Mouse (Mus musculus) adrenal gland, adult 2 months (tissue): ENCODE measurements at regions not wholly inside any gene's neighbourhood (a gene's known extent, or its start where the extent isn't known, plus 50 kb on each side); places are given as distances from the start of the nearest gene placed in this dataset.
"Not testable (repeated sequence)": the region's sequence is repeated elsewhere in the genome, so short reads cannot be mapped to it uniquely, and the experiment has no call there.

Experiments
- DNase-seq: peaks from one replicate; pipeline ENCODE4 v3.0.0; 2021

DNA sequence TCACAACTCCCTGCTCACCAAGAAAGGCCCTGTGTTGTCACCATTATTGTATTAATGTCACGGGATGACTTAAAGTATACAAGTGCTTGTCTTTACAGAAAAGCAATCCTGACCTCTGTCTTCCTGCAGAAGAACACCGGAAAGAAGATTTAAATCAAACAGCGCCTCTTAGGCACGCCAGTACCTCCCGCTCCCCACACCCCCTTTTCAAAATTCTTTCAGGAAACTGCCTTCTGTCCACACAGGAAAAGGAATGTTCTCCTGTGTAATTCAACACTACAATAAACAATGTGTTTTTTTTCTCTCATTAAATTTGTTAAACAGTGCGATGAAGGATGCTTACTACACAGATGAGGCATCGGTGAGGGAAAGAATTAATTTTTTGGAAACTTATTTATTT lies 112.6 kb upstream of the Stt3b start:
- DNase-seq = no peak

DNA sequence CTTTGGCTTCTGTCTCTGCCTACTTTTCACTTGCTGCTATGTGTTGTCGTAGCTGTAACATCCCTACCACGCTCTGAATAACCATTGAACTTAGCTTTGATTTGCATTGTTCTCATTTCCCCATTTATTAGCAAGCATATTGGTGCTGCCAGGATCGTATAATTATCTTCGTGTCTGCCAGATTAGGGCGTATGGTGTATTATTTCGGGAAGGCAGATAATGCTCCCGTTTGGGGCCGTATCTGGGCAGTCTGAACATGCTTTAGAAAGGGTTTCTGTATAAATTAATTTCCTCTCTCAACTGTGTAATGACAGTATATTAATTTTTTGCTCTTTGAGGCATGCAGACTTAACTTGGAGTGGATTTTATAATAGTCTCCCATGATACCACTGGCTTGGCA lies 116.5 kb upstream of the Stt3b start:
- no peak for DNase-seq

DNA sequence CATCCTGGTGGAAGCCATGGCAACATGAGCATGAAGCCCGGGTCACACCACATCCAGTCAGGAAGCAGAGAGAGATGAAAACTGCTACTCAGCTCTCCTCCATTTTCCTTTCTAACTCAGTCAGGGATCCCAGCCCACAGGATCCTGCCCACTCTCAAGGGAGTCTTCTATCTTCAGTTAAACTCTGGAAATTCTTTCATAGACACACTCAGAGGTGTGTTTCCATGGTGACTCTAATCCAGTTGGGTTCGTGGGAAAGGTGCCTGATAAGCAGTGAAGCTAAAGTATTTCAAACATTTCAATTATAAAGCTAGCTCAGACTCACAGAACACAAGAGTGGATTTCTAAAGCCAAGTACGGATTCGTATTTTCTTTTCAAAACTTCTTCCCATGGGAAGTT lies 120.0 kb upstream of the Stt3b start:
- DNase-seq = no peak

DNA sequence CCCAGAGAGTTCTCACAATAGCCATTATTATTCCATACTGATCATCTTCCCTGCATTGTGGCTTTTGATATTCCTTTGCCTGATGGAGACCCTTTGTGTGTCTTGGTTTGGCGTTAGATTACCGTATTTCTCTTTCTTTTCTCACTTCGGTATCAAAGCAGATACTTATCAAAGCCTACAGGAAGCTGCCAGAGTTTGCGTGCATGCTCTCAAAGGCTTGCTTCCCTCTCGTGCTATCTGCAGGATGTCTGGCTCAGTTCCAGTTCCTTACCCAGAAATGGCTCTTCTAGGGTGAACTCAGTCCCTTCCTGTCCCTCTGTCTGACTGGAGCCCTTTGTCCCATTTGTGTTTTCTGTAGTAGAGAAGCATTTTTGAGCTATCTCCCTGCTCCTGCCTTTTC lies 124.5 kb upstream of the Stt3b start:
- no peak for DNase-seq

DNA sequence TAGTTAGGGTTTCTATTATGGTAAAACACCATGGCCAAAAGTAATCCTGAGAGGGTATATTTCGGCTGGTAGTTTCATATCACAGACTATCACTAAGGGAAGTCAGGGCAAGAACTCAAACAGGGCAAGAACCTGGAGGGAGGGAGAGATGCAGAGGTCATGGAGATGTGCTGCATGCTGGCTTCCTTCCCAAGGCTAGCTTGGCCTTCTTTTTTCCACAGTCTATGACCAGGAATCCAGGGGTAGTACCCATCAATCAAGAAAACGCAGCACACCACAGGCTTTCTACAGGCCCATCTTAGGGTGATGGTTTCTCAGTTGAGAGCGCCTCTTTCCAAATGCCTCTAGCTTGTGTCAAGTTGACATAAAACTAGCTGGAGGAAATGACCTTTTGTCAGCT lies 126.1 kb upstream of the Stt3b start:
- DNase-seq = peak; percentile 54

DNA sequence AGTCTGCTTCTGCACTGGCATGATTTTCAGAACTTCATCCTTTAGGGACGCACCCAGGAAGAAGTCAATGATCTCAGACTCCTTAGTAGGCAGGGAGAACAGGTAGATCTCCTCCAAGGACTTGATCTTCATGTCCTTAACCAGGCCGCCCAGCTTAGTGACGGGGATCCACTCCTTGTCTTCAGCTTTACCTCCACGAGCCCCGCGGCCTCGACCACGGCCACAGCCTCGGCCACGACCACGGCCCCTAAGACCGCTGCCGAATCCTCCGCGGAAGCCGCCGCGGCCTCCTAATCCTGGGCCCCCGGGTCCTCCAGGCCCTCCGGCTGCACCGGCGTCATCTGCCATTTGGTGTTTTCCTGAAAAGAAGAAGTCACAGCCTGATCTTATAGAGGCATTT lies 128.0 kb upstream of the Stt3b start:
- DNase-seq = not testable (repeated sequence)

DNA sequence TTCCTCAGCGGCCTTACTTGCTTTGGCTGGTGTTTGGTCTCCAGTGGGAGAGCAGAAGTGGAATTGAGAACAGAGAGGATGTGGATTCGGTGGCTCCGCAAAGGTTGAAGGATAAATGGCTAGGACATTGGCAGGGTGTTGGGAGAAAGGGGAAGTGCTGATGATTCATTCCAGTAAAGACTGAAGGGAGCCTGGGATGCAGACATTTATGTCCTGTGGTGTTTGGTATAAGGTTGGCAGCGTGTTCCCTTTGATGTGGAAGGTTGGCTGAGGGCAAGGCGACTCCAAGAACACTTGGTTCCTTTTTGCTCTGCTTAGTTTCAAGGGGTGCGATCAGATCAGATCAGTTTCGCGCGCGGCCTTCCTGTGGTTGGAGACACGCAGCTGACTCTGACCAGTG lies 136.5 kb upstream of the Stt3b start:
- no peak for DNase-seq

DNA sequence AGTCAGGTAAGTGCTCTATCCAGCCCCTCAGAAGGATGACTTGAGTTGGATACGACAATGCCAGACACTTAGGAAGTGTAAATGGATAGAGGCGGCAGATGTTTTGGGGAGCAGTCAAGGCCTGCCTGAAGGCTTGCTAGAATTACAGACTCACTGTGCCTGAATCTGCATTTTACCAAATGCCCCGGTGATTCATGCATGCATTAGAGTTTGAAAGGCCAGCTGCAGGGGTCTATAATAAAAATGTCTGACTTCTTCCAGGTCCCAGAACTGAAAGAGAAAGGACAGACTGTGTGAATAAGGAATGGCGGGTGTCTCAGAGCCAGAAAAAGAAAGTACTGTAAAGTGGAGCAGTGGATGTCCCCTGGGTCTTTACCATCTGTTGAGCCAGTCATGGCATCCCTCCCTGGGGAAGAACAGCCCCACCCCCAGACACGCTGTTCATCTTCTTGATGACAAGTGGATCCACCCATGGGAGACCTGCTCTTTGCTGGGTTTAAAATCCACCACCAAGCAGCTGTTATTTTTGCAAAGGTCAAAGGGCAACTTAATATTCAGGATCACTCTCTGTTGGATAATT lies 140.6 kb upstream of the Stt3b start:
- DNase-seq = no peak

DNA sequence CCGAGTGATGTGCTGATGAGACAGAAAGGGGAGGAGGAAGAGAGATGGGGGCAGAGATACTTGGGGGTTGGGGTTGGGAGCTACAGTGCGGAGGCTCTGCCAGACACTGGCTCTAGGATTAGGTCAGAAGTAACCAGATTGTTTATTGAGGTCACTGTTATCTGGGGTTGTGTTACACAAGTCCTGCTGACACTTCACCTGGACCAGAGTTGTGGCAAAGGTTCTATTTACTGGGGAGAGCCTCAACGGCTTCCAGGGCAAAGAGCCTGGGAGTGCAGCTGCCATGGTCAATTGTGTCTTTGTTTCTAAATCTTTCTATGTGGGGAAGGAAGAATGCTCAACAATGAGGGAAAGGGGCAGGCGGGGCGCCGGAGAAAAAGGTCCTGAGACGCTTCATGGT lies 144.6 kb upstream of the Stt3b start:
- DNase-seq = no peak

DNA sequence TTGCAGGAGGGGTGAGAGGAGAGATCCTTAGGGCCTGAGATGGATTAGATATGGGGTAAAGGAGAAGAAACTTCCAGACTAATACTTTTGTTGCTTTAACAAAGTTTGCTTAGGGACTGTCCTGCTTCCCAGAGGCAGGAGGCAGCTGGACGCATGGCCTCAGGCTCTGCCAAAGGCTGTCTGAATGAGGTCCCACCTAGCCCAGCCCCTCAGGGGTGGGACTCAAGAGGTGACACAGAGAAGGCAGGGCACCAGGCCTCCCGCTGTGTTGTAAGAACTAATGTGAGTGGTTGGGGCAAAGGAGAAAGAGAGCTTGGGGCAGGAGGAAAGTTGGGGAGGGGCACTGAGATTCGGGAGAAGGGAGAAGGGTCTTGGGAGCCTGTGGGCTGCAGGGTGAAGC lies 145.9 kb upstream of the Stt3b start:
- no peak for DNase-seq

DNA sequence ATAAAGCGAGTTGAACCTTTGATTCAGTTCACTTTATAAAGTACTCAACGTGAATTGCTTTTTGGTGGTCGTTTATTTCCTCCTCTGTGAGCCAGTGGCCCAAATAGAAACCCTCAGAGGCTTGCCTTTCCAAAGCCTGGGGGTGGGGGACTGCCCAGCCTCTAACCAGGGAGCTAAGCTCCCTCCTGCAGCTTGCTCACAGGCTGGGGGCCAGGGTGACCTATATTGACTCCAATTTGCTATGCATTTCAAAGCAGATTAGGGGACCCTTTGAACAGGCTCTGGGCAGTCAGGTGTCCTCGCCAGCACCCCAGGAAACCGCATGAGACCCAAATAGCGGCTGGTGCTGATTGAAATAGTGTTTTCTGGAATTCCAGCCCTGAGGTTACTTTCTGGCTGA lies 146.4 kb upstream of the Stt3b start:
- DNase-seq = no peak

DNA sequence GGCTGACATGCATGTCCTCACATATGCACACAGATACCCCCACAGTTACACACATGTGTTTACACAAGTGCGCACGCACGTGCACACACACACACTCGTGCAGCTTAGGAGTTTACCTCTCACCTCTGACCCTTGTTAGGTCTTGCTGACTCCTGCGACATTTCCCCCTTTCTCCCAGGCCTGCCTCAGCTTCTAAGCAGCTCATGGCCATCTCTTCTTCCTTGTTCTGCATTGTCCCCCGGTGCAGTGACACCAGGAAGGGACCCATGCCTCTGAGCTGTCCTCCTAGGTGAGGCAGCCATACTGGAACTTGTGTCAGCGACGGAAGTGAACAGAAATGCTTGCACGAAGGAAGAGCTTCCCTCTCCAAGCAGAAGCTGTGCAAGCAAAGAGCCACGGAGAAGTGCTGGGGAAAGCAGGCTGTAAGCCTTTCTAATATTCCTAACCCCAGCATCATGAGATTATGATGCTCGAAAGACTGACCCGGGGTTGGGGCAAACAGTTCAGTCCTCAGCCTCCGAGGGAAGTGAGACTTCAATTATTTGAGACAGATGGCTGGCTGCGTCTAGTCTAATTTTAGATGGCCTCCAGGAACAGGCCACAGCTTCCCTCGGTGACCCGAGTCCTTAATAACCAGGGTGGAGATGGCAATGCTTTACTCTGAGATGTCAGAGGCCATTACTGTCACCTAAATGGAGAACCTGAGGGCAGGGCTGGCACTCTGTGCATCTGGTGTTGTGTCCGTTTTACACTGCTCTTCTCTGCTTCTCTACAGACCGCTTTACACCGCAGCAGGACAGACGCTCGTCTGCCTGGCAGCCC lies 147.9 kb upstream of the Stt3b start:
- DNase-seq = no peak

DNA sequence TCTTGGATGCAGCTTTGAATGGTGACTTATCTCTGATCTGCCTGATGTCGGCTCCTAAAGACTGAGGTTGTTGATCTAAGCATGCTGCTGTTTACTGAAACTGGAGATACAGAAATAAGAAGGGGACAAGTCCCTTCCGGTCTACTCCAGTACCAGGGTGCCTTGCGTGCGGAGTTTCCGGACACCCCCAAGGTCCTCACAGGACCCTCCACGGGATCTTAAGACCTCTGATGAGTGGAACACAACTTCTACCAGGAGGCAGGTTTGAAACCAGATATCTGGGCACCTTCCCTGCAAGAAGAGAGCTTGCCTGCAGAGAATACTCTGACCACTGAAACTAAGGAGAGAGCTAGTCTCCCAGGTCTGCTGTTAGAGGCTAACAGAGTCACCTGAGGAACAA lies 148.9 kb upstream of the Stt3b start:
- DNase-seq = not testable (repeated sequence)

DNA sequence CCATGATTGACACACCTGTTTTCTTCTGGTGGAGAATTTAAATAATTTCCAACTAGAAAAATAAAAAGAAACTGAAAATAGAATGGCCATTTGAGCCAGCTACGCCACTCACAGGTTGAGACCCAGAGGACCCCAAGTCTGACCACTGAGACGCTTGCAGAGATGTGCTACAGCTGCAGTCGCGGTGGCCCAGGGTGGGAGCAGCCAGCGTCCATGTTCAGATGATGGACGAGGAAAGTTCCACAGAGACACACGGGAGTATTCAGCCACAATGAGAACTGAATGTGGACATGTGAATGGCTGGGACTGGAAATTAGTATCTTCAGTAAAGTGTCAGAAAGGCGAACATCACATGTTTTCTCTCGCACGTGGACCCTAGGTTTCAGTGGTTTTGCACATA lies 155.1 kb upstream of the Stt3b start:
- no peak for DNase-seq

DNA sequence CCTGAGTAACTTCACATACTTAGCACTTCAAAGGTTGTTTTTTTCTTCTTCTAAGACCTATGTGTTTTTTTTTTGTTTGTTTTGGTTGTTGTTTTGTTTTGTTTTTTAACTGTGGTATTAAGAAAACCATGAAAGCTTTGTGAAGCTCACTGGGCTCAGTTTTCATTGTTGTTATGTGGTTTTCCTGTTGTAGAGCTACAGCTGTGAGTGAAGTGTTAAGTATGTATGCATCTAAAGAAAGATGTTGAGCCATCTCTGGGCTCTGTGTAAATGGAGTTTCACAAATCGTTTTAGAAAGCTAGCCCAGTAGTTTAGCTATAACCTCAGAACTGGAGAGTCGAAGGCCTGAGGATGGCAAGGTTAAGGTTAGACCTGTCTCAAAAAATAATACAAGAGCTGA lies 158.4 kb upstream of the Stt3b start:
- no peak for DNase-seq

DNA sequence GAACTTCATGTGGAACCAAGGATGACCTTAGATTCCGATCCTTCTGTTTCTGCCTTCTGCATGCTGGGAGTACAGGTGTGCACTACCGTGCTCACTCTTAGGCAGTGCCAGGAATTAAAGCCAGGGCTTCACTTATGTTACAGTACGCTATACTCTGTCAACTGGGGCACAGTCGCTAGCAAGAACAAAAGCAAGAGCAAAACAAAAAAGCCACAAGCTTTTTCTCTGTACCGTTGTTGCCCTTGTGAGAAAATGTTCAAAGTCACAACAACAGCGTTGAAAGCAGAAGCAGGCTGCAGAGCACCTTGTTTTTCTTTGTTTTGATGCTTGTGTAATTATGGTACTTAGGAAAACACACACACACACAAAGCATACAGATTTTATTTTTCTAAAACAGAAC lies 161.4 kb upstream of the Stt3b start:
- DNase-seq = no peak

DNA sequence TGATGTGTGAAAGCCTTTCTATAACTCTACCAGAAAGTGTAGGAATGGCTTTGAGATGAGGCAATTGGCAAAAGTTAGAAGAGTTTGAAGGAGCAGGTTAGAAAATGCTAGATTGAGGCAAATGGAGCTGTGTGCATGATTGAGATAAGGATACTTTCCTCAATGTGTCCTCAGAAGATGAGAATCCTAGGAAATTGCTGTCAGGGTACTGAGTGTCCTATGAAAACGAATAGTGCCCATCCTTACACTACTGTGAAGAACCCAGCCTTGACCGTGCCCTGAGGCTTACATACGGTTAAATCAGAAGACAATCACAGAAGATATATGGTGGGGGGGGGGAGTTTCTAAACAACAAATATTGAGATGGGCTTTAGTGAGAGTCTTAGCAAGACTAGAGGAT lies 162.8 kb upstream of the Stt3b start:
- no peak for DNase-seq

DNA sequence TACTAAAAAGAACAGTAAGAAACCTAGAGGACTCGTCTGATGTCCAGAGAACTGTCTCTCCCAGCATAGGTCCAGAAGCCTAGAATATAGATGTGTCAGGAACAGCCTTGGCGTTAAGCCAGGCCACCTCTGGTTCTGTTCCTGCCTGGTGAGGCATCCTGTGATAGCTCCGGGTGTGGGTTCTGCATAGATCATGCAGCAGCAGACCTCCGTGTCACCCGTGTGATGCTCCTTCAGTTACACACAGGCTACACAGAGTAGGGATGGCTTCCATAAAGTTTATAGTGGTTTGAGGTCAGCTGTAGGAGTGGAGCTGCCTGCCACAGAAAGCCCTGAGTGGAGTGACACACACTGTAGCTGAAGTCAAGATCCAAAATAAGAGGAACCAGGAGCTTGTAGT lies 163.6 kb upstream of the Stt3b start:
- DNase-seq = no peak

DNA sequence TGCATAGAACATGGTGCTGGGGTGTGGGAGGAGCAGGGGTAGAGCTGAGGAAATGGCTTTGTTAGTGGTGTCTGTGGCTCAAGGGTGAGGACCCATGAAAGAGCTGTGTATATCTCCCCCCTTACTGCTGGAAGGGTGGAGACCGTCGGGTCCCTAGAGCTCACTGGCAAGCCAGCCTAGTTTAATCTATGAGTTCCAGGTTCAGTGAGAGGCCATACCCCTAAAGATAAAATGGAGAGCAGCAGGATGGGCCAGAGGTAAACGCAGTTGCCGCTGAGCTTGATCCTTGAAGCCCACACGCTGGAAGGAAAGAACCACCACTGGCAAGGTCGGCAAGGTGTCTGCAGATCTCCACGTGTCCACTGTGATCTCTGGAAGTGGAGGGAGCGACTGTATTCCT lies 164.1 kb upstream of the Stt3b start:
- no peak for DNase-seq

DNA sequence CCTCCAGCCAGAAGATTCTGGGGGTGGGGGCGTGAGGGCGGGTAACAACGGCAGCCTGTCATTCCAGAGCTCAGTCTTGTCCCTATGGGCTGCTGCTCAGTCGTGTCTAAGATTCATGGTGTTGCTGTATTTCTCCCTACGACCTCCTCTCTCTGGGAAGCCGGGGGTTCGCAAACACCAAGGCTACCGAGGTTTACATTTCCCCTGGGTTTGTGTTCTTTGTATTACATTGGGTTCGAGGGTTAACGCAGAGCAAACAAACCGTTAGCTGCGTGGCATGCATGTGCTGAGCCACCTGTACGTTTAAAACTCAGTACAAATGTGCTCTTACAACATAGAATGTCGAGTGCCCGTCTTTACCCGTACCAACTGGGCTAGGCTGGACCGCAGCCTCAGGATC lies 166.0 kb upstream of the Stt3b start:
- no peak for DNase-seq

DNA sequence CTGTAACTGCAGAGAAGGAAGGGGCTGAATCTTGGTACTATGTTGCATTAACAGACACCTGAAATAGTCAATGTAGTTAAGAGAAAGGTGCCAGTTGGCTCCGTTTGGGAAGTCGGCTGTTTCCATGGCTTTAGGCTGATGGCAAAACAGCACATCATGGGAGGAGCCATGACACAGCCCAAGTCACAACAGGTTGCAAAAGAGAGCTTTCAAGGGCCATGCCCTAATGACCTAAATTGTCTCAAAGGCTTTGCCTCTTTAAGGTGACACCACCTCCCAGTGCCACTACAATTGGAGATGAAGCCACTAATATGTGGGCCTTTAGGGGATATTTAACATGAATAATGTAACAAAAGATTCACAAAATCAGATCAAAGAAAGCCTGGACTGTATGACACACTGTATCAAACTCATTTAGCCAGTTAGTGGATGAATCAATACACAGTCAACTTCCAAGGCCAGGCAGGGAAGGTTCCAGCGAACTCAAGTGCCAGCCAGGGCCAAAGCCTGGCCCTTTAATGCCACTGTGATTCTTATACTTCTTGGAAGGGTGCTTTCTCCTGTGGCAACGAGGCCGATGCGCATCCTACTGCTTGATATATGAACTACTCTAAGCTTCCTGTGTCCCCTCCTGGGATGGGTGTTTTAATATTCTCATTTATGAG lies 167.5 kb upstream of the Stt3b start:
- peak; percentile 73 for DNase-seq

DNA sequence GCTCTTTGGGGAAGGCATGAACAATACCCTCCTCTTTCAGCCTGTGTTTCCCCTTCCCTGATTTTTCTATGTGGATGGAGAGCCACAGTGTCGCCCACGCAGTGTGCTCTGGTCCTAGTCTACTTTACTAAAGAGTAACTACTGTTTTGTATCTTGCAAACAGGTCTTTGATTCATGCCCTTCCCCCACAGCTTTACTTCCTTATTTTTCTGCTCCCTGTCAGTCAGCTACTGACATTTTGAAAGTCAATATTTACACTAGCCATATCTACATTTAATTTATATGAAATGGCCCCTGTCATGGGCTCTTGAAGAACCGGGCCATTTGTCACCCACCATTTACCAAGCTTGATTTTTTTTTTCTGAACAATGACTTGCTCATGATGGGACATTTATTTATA lies 168.7 kb upstream of the Stt3b start:
- no peak for DNase-seq

DNA sequence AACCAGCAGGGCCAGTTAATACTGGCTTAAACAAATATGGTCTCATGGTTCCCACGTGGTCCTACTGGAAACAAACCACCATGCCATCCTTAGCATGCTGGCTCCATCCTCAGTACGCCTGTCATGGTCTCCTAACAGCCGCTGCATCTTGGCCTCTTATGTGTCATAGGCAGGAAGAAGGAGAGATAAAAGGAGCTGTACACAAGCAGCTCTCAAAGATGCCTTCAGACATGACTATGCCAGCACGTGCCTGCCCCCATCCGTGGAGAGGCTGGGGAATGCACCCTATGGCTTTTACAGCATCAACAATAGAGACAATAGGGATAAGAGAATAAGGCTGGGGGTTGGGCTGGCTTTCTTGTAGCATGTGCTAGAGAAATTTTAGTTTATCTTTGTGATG lies 171.0 kb upstream of the Stt3b start:
- no peak for DNase-seq

DNA sequence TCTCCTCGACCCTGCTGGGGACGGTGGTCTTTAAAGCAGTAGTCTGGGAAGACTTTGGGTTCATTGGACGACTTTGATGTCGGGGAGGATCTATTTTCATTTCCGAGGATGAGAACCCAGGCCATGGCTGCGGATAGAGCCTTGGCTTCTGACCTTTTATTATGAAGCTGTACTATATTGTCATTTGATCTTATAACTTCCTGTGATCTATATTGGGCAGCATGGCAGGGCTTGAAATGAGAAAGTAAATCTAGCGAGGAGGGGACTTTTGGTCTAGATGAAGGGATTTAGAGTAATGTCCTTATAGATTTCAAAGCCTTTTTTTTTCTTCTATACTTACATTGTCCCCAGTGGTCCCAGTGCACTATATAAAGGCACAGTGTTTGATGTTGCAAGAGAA lies 172.8 kb upstream of the Stt3b start:
- DNase-seq = no peak
